Mouse (Mus musculus): ENCODE measurements around the gene Col1a2. TPM values are rescaled to one million over a fixed set of nuclear protein-coding genes. Genes with fewer than 3 reads are reported as not detected.

The Col1a2 gene
- 10 to 100 TPM; 10.6 to 13.6 (median 12.7) TPM for total RNA-seq (2022)

DNA sequence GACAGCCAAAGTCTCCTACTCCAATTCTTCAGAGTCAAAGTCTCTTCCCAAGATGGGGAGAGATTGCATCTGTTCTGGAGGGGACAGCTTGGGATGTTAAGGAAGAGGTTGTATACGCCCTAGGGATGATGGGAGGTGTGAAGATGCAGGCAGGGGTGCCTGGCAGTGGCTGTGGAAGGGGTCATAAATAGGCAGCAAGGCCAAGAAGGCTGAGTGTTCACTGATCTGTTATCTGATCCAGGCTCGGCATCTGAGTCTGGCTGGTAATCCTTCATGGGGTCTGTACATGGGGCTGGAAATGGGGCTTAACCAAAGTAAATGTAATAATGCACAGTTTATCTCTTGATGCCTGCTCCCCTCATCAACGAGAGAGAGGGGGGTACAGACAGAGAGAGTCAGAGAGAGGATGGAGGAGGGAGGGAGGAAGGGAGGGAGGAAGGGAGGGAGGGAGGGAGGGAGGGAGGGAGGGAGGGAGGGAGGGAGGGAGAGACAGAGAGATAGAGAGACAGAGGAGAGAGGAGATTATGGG is at the start of gene Col1a2:
TSS of gene Col1a2 (plus strand) at position 212 of the 529 bp plus-strand sequence.
- no peak for DNase-seq (ENCODE audit: low spot score in 2 of 2)

DNA sequence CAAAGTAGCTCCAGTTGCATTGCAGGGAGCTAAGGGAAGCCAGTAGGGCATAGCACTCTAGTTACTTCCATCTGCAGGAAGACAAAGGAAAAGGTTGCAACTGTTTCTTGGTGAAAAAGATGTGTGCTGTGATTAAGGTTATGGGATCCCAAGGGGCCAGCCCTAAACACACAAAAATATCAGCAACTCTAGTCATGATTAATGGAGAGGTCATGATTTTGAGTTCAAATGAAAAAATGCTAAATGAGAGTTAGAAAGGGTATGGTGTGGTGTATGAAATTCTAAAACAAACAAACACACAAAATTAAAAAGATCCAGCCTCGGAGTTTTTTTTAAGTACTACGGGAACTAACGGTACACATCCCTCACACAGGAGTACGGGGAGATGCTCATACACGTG is 49.1 kb upstream of the Col1a2 start:
- DNase-seq (ENCODE audit: low spot score in 2 of 2) = no peak

DNA sequence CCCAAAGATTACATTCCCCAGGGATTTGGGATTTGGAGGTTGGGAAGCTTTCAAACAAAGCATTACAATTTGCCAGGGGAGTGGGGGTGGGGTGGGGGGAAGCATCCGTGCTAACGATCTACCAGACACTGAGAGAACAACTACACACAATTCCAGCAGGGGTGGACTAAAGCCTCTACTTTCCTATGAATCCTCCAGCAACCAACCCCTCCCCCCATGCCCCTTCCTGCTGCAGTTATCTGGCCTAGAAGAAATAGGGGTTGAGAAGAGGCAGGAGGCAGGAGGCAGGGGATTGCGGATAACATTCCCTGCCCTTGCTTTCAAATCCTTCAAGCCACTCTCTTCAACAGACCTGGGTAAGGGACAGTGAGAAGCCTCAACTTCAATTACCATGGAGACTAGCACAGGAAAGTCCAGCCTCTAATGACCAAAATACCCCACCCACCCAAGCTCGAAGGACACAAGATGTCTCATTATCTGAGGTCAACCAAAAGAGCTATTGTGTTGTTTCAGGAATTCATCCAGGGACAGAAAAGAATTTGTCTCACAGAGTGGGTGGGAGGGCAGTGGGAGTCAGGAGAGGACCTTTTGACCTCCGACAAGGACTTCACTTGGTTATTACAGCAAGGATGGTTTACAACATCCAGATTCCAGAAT is 48.5 kb upstream of the Col1a2 start:
- DNase-seq (ENCODE audit: low spot score in 2 of 2) = no peak

DNA sequence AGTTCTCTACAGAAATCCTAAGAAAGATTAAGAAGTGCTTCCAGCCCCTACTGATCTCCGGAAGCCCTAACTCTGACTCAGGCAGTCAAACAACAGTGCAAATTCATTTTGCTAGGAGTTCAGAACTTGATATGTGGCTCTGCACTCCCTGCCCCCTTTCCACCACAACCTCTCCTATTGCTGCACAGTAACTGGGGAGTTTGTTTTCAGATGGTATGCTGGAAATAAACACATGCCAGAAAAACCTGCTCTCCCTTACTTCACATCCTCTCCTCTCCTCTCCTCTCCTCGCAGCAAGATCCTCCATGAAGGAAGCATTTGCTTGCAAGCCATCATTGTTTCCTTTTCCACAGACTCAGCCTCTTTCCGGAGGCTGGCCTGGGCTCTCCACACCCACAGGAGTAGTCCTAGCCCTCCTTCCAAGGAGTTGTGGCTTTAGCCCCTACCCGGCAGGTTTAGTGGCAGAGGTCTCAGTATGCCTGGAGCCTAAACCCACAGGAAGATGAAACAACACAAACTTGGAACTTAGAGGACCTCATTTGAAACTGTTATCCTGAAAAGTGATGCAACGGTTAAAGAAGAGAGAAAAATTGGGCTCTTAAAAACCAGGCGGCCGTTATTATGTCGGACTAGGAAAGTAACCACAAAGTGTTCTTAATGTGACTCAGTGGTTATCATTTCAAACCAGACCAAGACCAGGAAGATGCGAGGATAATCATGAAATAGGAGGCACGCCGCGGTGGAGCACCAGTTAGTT is 47.7 kb upstream of the Col1a2 start:
- DNase-seq (ENCODE audit: low spot score in 2 of 2) = no peak

DNA sequence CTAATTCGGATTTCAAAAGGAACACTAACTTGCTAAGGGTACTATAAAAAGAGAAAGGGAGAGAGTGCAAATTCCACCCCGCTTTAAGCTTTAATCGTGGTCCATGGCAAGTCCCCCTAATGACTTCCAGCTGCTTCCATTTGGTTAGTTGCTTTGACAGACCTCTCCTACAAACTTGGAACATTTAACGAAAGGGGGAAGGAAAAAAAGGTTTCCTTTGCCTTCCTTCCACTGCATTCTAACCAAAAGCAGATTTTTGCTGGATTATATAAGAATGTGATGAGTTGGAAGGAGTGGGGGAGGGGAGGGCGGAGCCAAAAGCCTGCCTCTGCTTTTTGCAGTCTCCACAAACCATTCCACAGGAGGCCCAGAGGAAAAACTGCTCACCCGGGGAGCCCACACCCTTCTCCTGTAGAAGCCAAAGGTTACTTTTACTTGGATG is 47.0 kb upstream of the Col1a2 start:
- DNase-seq (ENCODE audit: low spot score in 2 of 2) = no peak

DNA sequence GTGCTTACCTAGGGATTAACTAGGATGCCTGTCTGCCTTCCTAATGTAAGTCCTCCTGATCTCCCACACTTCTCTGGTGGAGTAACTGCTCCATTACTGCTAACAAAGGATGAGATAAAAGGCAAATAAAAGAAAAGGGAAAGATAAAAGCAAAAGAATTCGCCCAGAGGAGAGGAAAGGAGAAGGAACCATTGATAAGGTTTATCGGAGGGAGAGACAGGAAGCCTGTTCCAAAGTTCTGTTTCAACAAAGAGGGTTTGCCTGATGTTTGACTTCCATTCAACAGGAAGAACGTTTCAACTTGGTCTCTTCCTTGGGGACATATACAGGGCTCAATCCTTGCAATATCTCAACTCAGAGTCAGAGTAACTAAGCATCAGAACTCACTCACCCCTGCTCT is 39.3 kb upstream of the Col1a2 start:
- DNase-seq (ENCODE audit: low spot score in 2 of 2) = no peak

DNA sequence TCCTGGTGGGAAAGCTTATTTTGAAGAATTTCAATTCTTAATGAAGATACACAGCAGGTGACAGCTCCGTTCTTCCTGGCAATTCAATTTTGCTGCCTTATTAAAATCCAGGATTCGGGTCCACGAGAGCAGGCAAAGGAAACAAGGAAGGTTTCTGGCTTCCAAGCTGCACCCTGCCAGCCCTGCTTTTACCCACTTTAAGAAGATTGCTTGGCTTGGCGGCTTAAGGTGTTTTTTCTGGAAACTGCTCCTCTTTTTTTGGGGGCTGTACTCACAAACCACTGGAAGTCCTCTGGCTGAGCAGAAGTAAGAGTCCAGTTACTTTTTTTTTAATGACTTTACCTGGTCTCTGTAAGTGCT is 21.1 kb upstream of the Col1a2 start:
- no peak for DNase-seq (ENCODE audit: low spot score in 2 of 2)

DNA sequence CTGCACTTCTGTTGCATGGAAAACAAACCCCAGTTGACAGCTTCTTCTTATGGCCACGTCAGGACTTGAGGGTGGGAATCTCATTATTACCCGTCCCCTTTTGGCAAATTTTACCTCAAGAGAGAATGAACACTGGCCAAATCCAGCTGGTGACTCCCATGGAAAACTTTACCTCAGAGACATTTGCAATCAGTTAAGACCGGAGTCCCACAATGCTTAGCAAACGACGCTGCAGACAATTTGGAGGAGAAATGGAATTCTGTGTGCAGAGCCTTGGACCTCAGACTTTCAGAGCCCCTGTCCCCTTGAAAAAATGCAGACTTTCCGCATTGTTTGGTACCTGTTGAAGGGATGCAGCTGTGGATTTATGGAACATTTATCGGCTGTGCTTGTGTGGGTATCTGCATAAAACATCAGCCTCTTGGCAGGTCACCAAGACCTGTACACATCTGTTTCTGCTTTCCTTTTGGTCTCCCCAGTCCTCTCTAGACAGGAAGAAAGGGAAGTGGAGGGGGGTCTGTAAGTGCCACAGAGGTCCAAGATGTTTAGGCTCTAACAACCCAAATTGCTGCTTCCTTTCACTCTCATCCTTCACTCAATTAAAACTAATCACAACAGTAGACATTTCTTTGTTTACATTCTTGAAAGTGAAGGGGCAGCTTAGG is 20.5 kb upstream of the Col1a2 start:
- DNase-seq (ENCODE audit: low spot score in 2 of 2) = no peak

DNA sequence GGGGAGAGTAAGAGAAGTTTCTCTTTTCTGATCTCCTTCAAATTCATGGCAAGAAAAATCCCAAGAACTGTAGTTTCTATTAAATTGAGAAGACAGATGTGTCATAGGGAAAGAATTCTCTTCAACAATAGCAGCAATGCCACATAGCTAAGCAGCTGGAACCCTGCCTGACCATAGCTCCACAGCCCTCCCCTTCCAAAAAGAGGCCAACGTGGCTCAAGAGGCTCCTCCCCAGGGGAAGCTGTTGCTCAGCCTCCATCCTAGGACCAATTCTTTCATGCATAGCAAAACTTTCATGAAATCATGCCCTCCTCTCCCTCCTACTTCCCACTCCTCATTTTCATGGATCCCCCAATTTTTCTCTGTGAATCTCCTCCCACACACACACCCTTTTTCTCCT is 16.3 kb upstream of the Col1a2 start:
- DNase-seq (ENCODE audit: low spot score in 2 of 2) = no peak

DNA sequence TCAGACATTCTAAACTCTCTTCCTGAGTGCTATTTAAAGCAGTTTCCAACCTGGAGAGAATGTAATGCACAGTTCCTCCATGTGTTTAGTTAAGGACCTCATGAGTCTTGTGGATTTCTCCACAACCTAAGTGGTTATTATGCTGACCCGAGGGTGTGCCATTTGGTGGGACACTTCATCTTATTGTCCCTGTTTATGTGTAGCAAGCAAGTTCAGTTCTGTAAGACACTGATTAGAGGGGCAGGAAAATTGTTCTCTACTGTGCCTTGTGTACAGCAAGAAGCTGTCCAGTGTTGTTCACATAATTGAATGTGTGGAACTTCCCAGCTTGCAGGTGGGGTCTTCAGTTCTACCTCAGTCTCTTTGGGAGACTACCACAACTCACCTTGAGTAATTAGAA is 15.6 kb upstream of the Col1a2 start:
- no peak for DNase-seq (ENCODE audit: low spot score in 2 of 2)

DNA sequence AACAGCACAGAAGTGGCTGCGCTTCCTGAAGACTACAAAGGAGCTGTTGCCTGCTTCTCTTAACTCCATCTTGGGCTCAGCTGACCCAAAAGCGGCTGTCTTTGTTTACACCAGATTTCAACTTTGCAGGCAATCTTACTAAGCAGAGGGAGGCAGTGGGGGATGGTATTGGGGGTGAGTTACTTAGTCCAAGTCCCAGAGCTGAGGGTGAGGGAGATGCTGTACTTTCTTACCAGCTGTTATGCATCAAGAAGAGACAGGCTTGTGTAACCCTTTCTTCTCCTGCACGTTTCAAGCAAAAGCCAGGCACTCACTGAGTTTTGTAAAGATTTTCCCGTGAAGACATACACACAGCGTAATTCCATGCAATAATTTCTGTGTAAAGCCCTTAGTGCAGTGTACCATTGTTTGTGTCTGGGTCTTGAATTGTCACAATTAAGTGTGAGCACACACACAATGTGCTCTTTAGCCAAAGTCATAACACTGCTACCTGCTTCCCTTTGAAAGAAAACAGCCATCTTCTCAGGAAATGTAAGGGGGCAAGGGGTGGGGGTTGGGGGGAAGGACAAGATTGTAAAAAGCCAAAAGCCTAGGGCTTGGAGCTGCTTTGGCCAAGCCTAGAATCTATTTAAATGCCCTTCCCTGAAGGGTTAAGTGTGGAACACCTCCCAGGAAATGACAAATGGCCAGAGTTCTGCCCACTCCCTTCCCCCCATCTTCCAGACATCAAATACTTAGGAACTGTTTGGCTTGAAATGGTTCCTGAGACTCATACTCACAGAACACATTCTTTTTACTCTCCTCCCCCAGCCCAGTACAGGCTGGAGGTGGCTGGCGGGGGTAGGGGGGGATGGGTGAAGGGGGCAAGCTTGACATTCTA is 15.0 kb upstream of the Col1a2 start:
- DNase-seq (ENCODE audit: low spot score in 2 of 2) = no peak

DNA sequence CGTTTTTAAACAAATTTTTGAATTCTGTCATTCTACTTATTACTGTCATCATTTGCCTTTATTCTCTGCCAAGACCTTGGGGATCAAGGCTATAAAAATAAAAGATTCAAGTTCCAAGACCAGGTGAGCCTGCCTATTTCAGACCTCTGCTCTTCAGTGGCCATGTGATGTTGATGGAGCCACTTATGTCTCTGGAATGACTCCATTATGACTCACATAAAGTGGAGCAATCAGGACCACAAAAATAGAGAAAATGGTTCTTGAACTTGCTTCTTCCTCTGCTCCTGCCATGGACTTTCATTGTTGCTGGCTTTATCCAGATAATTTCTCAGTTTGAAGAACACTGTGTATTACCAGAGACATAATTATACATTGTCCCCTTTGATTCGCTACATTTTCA is 10.9 kb upstream of the Col1a2 start:
- DNase-seq (ENCODE audit: low spot score in 2 of 2) = no peak

DNA sequence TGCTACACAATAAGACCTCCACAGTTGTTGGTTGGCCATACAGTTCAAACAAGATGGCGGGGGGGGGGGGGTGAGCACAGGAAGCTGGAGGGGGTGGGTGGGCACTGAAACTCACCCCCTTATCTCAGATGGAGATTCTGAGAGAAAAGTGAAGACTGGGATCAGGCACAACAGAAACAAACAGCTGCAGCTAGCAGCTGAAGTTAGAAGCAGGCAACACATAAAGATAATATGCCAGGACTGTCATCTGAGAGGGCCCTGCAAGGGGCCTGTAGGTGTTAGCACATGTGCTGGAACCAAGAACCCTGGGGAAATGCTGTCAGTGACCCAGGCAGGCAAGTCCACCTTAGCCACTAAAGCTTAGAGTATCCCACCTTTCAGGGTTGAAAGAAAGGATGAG is 8.2 kb upstream of the Col1a2 start:
- no peak for DNase-seq (ENCODE audit: low spot score in 2 of 2)

DNA sequence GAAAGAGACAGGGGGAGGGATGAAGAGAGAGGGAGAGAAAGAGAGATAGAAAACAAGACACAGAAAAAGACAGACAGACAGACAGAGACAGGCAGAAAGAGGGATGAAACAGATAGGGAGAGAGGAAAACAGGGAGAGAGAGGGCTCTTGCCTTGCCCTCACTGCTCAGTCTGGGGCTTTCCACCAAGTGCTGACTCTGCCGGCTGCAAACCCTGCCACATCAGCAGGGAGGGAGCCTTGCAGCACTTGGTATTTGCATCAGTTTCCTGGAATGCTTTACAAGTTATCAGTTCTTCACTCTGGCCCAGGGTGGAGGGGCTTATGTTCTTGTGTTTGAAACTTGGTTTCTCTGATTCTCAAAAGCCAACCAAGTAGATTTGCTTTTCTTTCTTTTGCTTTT is 1.5 kb upstream of the Col1a2 start:
- DNase-seq (ENCODE audit: low spot score in 2 of 2) = no peak

DNA sequence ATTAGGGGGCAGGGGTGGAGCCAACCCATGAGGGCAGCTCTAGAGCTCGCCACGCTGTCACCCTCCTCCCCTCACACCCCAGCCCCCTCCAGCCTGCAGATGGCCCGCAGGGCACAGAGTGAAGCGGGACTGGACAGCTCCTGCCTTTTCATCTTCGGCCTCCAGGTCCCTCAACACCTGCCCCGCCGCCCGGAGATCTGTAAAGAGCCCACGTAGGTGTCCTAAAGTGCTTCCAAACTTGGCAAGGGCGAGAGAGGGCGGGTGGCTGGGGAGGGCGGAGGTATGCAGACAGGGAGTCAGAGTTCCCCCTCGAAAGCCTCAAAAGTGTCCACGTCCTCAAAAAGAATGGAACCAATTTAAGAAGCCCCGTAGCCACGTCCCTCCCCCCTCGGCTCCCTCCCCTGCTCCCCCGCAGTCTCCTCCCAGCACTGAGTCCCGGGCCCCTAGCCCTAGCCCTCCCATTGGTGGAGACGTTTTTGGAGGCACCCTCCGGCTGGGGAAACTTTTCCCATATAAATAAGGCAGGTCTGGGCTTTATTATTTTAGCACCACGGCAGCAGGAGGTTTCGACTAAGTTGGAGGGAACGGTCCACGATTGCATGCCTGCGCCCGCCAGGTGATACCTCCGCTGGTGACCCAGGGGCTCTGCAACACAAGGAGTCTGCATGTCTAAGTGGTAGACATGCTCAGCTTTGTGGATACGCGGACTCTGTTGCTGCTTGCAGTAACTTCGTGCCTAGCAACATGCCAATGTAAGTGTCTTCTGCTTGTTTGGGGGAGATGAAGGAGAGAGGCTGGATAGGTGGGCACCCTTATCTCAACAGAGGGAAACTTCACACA is 764 bp downstream of the Col1a2 start:
- DNase-seq (ENCODE audit: low spot score in 2 of 2) = no peak

DNA sequence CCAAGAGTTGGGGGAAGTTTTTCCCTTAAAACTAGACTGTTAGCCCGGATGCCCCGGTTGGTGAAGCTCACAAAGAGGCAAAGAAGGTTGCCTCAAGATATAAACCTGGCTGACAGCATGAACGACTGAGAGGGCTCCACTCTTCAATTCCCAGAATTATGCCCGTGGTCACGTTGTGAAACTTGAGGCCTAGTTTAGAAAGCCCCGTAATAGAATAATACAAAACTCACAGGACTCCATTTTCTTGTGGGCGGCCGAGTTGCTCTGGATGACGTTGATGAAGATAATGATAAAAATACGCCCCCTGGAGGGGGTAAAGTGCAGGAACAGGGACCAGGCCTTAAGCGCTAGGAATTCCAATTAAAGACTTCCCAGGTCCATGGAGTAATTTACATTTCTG is 1.5 kb downstream of the Col1a2 start:
- no peak for DNase-seq (ENCODE audit: low spot score in 2 of 2)

DNA sequence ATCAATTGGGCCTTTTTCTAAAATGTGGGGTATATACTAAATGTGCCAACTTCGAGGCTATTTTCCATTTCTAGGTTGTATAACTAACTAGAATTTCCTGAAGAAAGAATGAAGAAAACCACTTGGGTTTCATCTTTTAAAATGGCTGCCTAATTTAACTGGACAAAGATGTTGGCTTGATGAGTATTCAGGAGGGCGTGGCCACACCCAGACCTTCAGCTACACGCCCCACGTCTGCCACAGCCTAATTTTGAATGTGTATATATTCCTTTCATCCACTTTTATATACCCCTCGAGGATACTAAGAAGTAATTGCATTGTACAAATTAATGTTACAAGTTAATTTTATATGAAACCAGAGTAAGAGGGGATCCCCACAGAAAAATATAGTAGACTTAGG is 2.2 kb downstream of the Col1a2 start:
- DNase-seq (ENCODE audit: low spot score in 2 of 2) = no peak

DNA sequence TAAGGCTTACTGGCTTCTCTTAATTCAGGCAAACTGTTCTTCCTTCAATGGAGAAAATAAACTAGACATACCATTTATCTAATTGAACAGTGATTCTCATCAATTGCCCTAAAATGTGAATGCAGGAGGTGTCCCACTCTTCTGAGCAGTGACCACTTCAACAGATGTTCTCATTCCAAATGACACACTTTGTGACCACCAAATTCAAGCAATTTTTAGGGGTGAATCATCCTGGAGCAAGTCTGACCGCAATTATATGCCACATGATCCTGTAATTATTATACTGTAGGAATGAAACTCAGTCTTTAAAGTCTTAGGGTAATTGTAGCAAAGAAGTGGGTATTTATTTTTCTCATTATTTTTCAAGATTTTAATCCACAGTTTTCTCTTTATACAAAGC is 2.7 kb downstream of the Col1a2 start:
- no peak for DNase-seq (ENCODE audit: low spot score in 2 of 2)

DNA sequence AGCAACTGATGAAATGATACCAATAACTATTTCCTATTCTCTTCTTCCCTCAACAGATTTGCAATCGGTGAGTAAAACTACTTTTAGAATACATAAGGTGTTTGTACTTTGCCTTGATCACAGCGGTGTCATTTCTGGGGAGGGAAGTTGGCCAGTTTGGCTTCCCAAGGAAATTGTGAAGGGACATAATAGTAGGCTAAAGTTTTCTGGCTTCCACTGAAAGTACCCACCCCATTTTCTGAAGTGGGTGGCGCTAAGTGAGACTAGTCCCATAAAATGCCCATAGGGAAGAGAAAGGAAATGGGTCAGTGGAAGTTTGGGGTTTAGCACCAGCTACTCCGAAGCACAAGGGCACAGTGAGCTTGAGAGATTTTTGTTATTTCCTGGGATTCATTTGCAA is 3.7 kb downstream of the Col1a2 start:
- DNase-seq (ENCODE audit: low spot score in 2 of 2) = no peak

DNA sequence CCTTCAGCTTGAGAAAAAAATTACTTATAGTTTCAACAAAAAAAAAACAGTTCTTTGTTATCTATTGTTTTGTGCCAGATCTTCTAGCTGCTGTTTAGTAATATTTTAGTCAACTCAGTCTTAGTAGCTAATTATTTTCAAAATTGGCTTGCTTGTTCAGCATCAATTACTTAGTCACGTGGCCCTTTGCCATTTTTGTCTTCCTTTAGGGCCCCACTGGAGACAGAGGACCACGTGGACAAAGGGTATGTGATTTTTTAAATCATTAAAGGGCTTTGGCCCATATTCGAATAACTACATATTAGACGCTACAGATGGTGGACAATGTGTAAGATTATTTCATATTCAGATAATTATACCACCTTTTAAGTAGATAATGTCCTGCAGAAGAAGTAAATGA is 4.8 kb downstream of the Col1a2 start:
- no peak for DNase-seq (ENCODE audit: low spot score in 2 of 2)

DNA sequence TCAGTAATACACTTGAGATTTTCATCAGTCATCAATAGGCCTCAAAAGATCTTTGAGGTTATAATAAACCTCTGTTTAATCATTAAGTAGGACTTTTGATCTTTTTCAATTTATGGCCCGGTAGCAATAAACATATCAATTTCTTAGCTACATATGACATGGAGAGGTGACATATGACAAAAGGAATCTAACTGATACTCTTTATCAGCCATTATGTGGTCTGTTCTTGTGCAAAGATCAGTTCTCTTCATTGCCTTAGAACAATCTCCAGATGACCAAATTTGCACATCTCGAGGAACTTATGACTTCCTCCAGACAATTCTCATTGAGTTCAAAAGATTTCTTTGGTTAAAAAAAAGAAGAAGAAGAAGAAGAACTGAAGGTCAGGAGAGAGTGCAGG is 10.1 kb downstream of the Col1a2 start:
- DNase-seq (ENCODE audit: low spot score in 2 of 2) = no peak
